Mouse (Mus musculus) small intestine, adult 10 weeks (tissue): Measurements from ENCODE around the gene Zfp677. TPM values are rescaled to one million over a fixed set of nuclear protein-coding genes. Genes with fewer than 3 reads are reported as not detected.

ENCODE experiments used
- polyA plus RNA-seq: library from polyadenylated mRNA; stranded (reverse); fragments of 350-450 nt; fragmentation: Illumina TruSeq; extraction: RNeasy Lipid Tissue Mini Kit (QIAGEN cat#74804); gene quantifications from one replicate; pipeline ENCODE4 v1.2.3, GENCODE M21; 2014; ENCODE audit warnings: low replicate concordance

The Zfp677 gene
- 15.6 TPM for polyA plus RNA-seq

DNA sequence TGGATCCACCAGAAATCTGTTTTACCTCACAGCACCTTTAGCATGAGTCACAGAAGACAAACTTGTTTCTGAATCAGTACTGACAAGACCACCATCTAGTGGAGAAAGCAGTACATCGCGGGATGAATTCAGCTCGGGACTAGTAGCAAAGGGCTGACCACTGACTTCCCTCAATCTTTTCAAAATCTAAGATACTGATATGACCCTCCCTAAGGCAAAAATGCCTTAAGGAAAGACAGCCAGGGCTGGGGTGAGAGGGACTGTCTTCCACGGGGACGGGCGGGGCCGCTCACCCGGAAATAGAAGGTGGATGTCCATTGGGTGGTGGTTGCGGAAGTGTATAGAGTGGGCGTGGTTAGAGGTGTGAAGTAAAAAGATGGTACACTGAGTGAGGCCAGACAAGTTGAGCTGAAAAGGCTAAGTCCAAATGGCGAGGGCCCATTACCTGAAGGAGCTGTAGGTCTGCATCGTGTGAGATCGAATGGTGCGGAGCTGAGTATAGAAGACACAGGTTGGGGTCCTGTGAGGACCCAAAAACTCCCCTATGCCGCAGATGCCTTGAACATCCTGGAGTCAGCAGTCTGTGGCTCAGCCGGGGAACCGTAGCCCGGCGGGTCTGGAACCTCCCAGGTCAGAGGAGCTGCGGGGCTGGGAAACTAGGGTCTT lies at the start of gene Zfp677:
Zfp677 (plus strand) TSS at position 358 of the 666 bp plus-strand sequence.

DNA sequence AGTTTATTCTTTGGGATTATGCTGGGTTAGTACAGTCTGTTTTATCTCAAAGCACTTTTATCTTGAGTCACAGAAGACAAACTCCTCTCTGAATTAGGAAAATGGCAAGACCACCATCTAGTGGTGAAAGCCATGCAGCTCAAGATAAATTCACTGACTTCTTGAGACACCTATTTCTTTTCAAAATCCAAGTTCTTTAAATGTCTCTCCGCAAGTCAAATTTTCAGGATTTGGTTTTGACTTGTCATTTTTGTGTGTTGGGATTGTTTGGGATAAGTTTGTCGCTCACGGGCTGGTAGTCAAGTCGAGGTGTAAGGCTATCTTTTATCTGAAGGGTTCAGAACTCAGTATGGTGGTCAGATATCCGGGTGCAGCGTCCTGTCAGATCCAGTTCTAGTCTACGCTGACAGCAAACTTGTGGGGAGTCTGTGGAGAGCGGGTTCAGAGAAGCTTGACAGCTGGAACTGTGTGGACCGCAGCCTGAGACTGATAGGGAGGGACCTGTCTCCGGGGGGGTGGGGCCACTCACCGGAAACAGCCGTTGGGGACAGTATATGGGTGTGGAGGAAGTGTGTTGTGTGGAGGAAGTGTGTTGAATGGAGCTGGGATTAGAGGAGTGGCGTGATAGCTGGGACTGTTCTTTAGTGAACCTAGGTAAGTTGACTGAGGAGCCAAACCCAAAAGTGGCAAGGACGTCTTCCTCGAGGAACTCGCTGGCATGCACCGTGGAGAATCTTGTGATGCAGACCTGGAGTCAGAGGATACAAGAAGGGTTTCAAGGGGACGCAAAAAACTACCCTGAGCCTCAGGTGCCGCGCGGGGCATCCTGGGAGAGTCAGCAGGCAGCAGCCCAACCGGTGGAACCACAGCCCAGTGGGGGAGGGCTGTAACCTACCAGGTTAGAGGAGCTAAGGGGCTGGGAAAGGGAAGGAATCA lies 39.4 kb downstream of the Zfp677 start, which contains the start of gene Zfp54:
Zfp54 (plus strand) TSS at position 564 of the 936 bp plus-strand sequence.

Other genes with a start within 250 kb of the Zfp677 start
- not detected for gene Vmn1r234, start 157.7 kb upstream of the Zfp677 start, polyA plus RNA-seq
- gene Vmn1r235, start 127.3 kb upstream of the Zfp677 start, polyA plus RNA-seq: not detected
- gene Vmn1r236, start 100.8 kb upstream of the Zfp677 start, polyA plus RNA-seq: not detected
- not detected for gene Vmn1r237, start 71.9 kb upstream of the Zfp677 start, polyA plus RNA-seq
- gene Zfp54, start 39.5 kb downstream of the Zfp677 start, polyA plus RNA-seq: 42.0 TPM
- 60.4 TPM for gene Zfp51, start 66.6 kb downstream of the Zfp677 start, polyA plus RNA-seq
- gene Zfp53, start 105.2 kb downstream of the Zfp677 start, polyA plus RNA-seq: 64.2 TPM
- 18.7 TPM for gene Zfp52, start 151.8 kb downstream of the Zfp677 start, polyA plus RNA-seq
- gene Zfp948, start 183.3 kb downstream of the Zfp677 start, polyA plus RNA-seq: 54.0 TPM